Mouse (Mus musculus) liver, embryonic 14.5 days (tissue): ENCODE results near the gene Trim71. TPM values are rescaled to one million over a fixed set of nuclear protein-coding genes. Genes with fewer than 3 reads are reported as not detected.

ENCODE experiments used
- ATAC-seq: fragments of 200-750 bp; cut with Nextera tagmentation; 2 replicates; pipeline ENCODE4 v1.8.0; 2017; ENCODE audit warnings: moderate number of reproducible peaks, mild to moderate bottlenecking, moderate library complexity; ENCODE audit not compliant: insufficient read depth
- DNase-seq, 3 experiments: peaks; one replicate each; pipeline ENCODE4 v3.0.0-alpha.2; 2012 to 2013; ENCODE audit warnings: low read depth in 3 of 3, low spot score in 3 of 3
- H3K27ac ChIP-seq: fragments of 300-500 bp; sonication (generic); 2 replicates; pipeline ENCODE4 v1.5.1; 2014; ENCODE audit warnings: moderate library complexity, mild to moderate bottlenecking, control low read depth, inconsistent platforms
- H3K27me3 ChIP-seq: fragments of 300-500 bp; sonication (generic); 2 replicates; pipeline ENCODE4 v1.6.1; 2014; ENCODE audit warnings: mild to moderate bottlenecking, low read length, moderate library complexity; ENCODE audit not compliant: control insufficient read depth, insufficient read depth
- H3K36me3 ChIP-seq: fragments of 300-500 bp; sonication (generic); replicated peaks from 2 replicates; pipeline ENCODE4 v1.6.1; 2014; ENCODE audit warnings: low read depth; ENCODE audit not compliant: control insufficient read depth, insufficient read depth
- H3K4me1 ChIP-seq, 2 experiments: fragments of 200-500 bp in 1 of 2; fragments of 300-500 bp in 1 of 2; sonication (generic) in 1 of 2; replicated peaks; 2 replicates each; pipeline ENCODE4 v1.6.1; 2012 to 2014; ENCODE audit warnings: antibody characterized with exemption in 1 of 2, inconsistent platforms in 1 of 2, low read length in 1 of 2; ENCODE audit not compliant: control insufficient read depth in 2 of 2, insufficient read depth in 2 of 2
- H3K4me2 ChIP-seq: fragments of 300-500 bp; sonication (generic); 2 replicates; pipeline ENCODE4 v1.6.1; 2014; ENCODE audit warnings: low read depth, mild to moderate bottlenecking, control low read depth, moderate library complexity
- H3K4me3 ChIP-seq, 2 experiments: fragments of 200-500 bp in 1 of 2; fragments of 300-500 bp in 1 of 2; sonication (generic) in 1 of 2; 2 replicates each; pipeline ENCODE4 v1.5.1; 2012 to 2014; ENCODE audit warnings: low read depth in 2 of 2, low read length in 2 of 2, mild to moderate bottlenecking in 2 of 2, control low read depth in 1 of 2, inconsistent platforms in 1 of 2, moderate library complexity in 1 of 2; ENCODE audit not compliant: insufficient read depth in 1 of 2
- H3K9ac ChIP-seq: fragments of 300-500 bp; sonication (generic); replicated peaks from 2 replicates; pipeline ENCODE4 v1.6.1; 2014; ENCODE audit warnings: mild to moderate bottlenecking, control low read depth, moderate library complexity
- H3K9me3 ChIP-seq: fragments of 300-500 bp; sonication (generic); 2 replicates; pipeline ENCODE4 v1.6.1; 2016; ENCODE audit warnings: low read length, mixed read lengths; ENCODE audit not compliant: control insufficient read depth
- CTCF ChIP-seq: IDR thresholded peaks from 2 replicates; pipeline ENCODE4 v1.5.1; 2016; ENCODE audit warnings: antibody characterized with exemption, low read depth, control low read depth
- EP300 ChIP-seq: IDR thresholded peaks from 2 replicates; pipeline ENCODE4 v1.6.1; 2016; ENCODE audit warnings: antibody characterized with exemption, low read depth
- WGBS: fragments of 180-500 bp; shearing (Covaris S2); extraction: QIAGEN DNeasy Blood & Tissue Kit; methylation state at CpG from one replicate; pipeline ENCODE4 v1.1.7; 2014; ENCODE audit not compliant: insufficient replicate concordance; 5-methylcytosine and 5-hydroxymethylcytosine counted together
- polyA plus RNA-seq, 2 experiments: library from polyadenylated mRNA; depleted of rRNA in 1 of 2; stranded (reverse) in 1 of 2; unstranded in 1 of 2; fragments of >200 nt; fragmentation: Nextera tagmentation in 1 of 2; extraction: Ambion mirVana in 1 of 2; gene quantifications; 2 replicates each; pipeline versions ENCODE4 v1.2.1 to v1.2.3; 2012 to 2014

The Trim71 gene
- polyA plus RNA-seq, 2 experiments: 0.62 to 0.74 TPM

- no peaks in the 10 kb centered on the region for H3K9me3 ChIP-seq
- no peak overlapping the region for H3K27ac ChIP-seq
- no peaks in the 10 kb centered on the region for H3K36me3 ChIP-seq
- H3K27me3 ChIP-seq: no peaks in the 10 kb centered on the region
- no peak for TF ChIP-seq CTCF
- TF ChIP-seq EP300: no peak
- no peak overlapping the region for H3K4me2 ChIP-seq
- ATAC-seq: no peak
- no peak overlapping the region for H3K4me3 ChIP-seq
- H3K9ac ChIP-seq: no peak overlapping the region
- no peak for DNase-seq
- H3K4me1 ChIP-seq: peaks cover 6 to 42% of the 10 kb centered on the region in 2 experiments
- WGBS: 50% methylated on average over 17 of the region's 17 CpGs
Observed at GRCm38 (mm10) chr9:114543882-114544753, 20.1 kb downstream of the Trim71 start.

- H3K27me3 ChIP-seq: no peaks in the 10 kb centered on the region
- no peak overlapping the region for H3K4me2 ChIP-seq
- WGBS: 15% methylated on average over 1 of the region's 1 CpGs
- ATAC-seq: peak; percentile 15; the same call in 1 of the 2 replicates
- no peak overlapping the region for H3K9ac ChIP-seq
- DNase-seq: no peak
- no peaks in the 10 kb centered on the region for H3K9me3 ChIP-seq
- H3K27ac ChIP-seq: no peak overlapping the region
- TF ChIP-seq EP300 (no peak), CTCF (no peak)
- no peak overlapping the region for H3K4me3 ChIP-seq
- peaks cover 4 to 26% of the 10 kb centered on the region in 2 experiments; a peak in 3 of 4 replicates for H3K4me1 ChIP-seq
- H3K36me3 ChIP-seq: no peaks in the 10 kb centered on the region
Observed at GRCm38 (mm10) chr9:114541279-114541741, 22.9 kb downstream of the Trim71 start.

GRCm38 (mm10) chr9:114538996-114539563 lies 25.1 kb downstream of the Trim71 start:
- DNase-seq (no peak), ATAC-seq (no peak)
- Histone ChIP-seq H3K36me3 (no peaks in the 10 kb centered on the region), H3K27ac (no peak overlapping the region), H3K4me2 (no peak overlapping the region), H3K9ac (no peak overlapping the region), H3K4me1 (peaks cover 0 to 12% of the 10 kb centered on the region in 2 experiments; a peak in 1 of 4 replicates), H3K4me3 (no peak overlapping the region), H3K9me3 (no peaks in the 10 kb centered on the region), H3K27me3 (no peaks in the 10 kb centered on the region)
- WGBS: 70% methylated on average over 7 of the region's 7 CpGs
- TF ChIP-seq CTCF (no peak), EP300 (no peak)

- peak; percentile 63 for ATAC-seq
- H3K4me3 ChIP-seq: no peak overlapping the region
- TF ChIP-seq EP300 (no peak), CTCF (no peak)
- no peaks in the 10 kb centered on the region for H3K36me3 ChIP-seq
- H3K4me2 ChIP-seq: no peak overlapping the region
- peaks cover 0 to 12% of the 10 kb centered on the region in 2 experiments; a peak in 1 of 4 replicates for H3K4me1 ChIP-seq
- no peak overlapping the region for H3K27ac ChIP-seq
- no peak overlapping the region for H3K9ac ChIP-seq
- no peaks in the 10 kb centered on the region for H3K27me3 ChIP-seq
- WGBS: 61% methylated on average over 2 of the region's 2 CpGs
- DNase-seq: no peak
- no peaks in the 10 kb centered on the region for H3K9me3 ChIP-seq
Observed at GRCm38 (mm10) chr9:114536628-114537027, 27.5 kb downstream of the Trim71 start.
